Mouse (Mus musculus): Measurements from ENCODE around the gene Tmem159. TPM values are rescaled to one million over a fixed set of nuclear protein-coding genes. Genes with fewer than 3 reads are reported as not detected.

The Tmem159 gene
- polyA plus RNA-seq, 1 experiment from 2014 or later, result 27.6 TPM

Other genes with a start within 250 kb of the Tmem159 start
- 11.0 and 12.3 TPM in 2 replicates for gene Lyrm1, start 206.5 kb upstream of the Tmem159 start, polyA plus RNA-seq (2014; fragmentation: Nextera tagmentation; extraction: Ambion mirVana)
- 9.9 and 11.0 TPM in 2 replicates for gene Dcun1d3, start 206.1 kb upstream of the Tmem159 start, polyA plus RNA-seq (2014; fragmentation: Nextera tagmentation; extraction: Ambion mirVana)
- not detected in 2 replicates for gene Dnah3, start 7.1 kb upstream of the Tmem159 start, polyA plus RNA-seq (2014; fragmentation: Nextera tagmentation; extraction: Ambion mirVana)
- gene Zp2, start 42.9 kb downstream of the Tmem159 start, polyA plus RNA-seq (2014; fragmentation: Nextera tagmentation; extraction: Ambion mirVana), result 0.21 TPM in 1 of 2 replicates, not detected in the other
- 0.14 TPM in 1 of 2 replicates, not detected in the other for gene Anks4b, start 71.5 kb downstream of the Tmem159 start, polyA plus RNA-seq (2014; fragmentation: Nextera tagmentation; extraction: Ambion mirVana)
- gene Crym, start 99.8 kb downstream of the Tmem159 start, polyA plus RNA-seq (2014; fragmentation: Nextera tagmentation; extraction: Ambion mirVana), result 142 and 181 TPM in 2 replicates
- gene Abca14, start 101.6 kb downstream of the Tmem159 start, polyA plus RNA-seq (2014; fragmentation: Nextera tagmentation; extraction: Ambion mirVana), result not detected in 2 replicates
- gene Abca15, start 226.3 kb downstream of the Tmem159 start, polyA plus RNA-seq (2014; fragmentation: Nextera tagmentation; extraction: Ambion mirVana), result not detected in 2 replicates

Measured in embryonic facial prominence, embryonic 11.5 days (tissue).